In genomic region chr3:90248746-90249100, GRCm38 (mm10) we compare ENCODE assay signal across 9 mouse cellular contexts. TPM values are rescaled to one million over a fixed set of nuclear protein-coding genes. Genes with fewer than 3 reads are reported as not detected.
DNase-seq lines count a peak whose midpoint lies in the region; ATAC-seq and TF ChIP-seq lines count a peak whose summit lies in the region.
"Had no signal": no experiment of that assay in that cellular context is flagged by ENCODE, and none has a peak within 500 bp of the region (broad histone marks: within the 10 kb centered on the region; RNA-seq: fewer than 3 reads in every experiment).

No protein-coding gene starts in this region.

- peaks cover 5% of the 10 kb centered on the region; the same call in 1 of the 2 replicates for H3K36me3 ChIP-seq in forebrain, embryonic 15.5 days
- H3K36me3 ChIP-seq in intestine, embryonic 14.5 days (ENCODE audit: control insufficient read depth, insufficient read depth, low read length), result peaks cover 19% of the 10 kb centered on the region
- H3K36me3 ChIP-seq in lung, postnatal 0 days (ENCODE audit: insufficient read depth, low read length), result no peaks in the 10 kb centered on the region
- H3K36me3 ChIP-seq in stomach, embryonic 16.5 days (ENCODE audit: control insufficient read depth, insufficient read depth, low read length), result peaks cover 14% of the 10 kb centered on the region

- H3K4me1 ChIP-seq in forebrain, embryonic 15.5 days, result peaks cover 18% of the 10 kb centered on the region
- peaks cover 10% of the 10 kb centered on the region for H3K4me1 ChIP-seq in intestine, embryonic 14.5 days (replicated peaks; ENCODE audit: control insufficient read depth, insufficient read depth, low read length)
- H3K4me1 ChIP-seq in lung, postnatal 0 days (ENCODE audit: insufficient read depth, low read depth, low read length), result peaks cover 4% of the 10 kb centered on the region; the same call in 1 of the 2 replicates
- H3K4me1 ChIP-seq in stomach, embryonic 16.5 days (ENCODE audit: control insufficient read depth, insufficient read depth, low read length), result peaks cover 16% of the 10 kb centered on the region

- ATAC-seq in forebrain, embryonic 15.5 days (replicated peaks), result no peak
- no peak for ATAC-seq in intestine, embryonic 14.5 days (replicated peaks; ENCODE audit: low FRiP score, low TSS enrichment, low read depth)
- ATAC-seq in lung, postnatal 0 days, result peak; percentile 42
- no peak for ATAC-seq in stomach, embryonic 16.5 days (ENCODE audit: insufficient read depth, low FRiP score)
- no peak for ATAC-seq in inflammation-experienced regulatory T-cells, adult 6 months

- no peak for TF ChIP-seq EP300 in lung, postnatal 0 days (IDR thresholded peaks at IDR 0.05)

- no peaks in the 10 kb centered on the region for H3K9me3 ChIP-seq in forebrain, embryonic 15.5 days
- no peaks in the 10 kb centered on the region for H3K9me3 ChIP-seq in intestine, embryonic 14.5 days (ENCODE audit: control insufficient read depth, low read length)
- no peaks in the 10 kb centered on the region for H3K9me3 ChIP-seq in lung, postnatal 0 days (ENCODE audit: low read length)
- H3K9me3 ChIP-seq in stomach, embryonic 16.5 days (replicated peaks; ENCODE audit: control insufficient read depth, low read length), result no peaks in the 10 kb centered on the region

- H3K27ac ChIP-seq in forebrain, embryonic 15.5 days (replicated peaks), result peak overlapping the region; percentile 84
- H3K27ac ChIP-seq in intestine, embryonic 14.5 days (ENCODE audit: low read depth), result peak overlapping the region; percentile 95
- H3K27ac ChIP-seq in lung, postnatal 0 days (ENCODE audit: low read length), result peak overlapping the region; percentile 92
- H3K27ac ChIP-seq in stomach, embryonic 16.5 days (ENCODE audit: low read length), result peak overlapping the region; percentile 96

- WGBS in forebrain, embryonic 15.5 days, result 6% methylated on average over 10 of the region's 10 CpGs
- WGBS in intestine, embryonic 14.5 days, result 3% methylated on average over 10 of the region's 10 CpGs
- WGBS in lung, postnatal 0 days, result 0% methylated on average over 10 of the region's 10 CpGs
- WGBS in stomach, embryonic 16.5 days, result 3% methylated on average over 10 of the region's 10 CpGs

- TF ChIP-seq CTCF in lung, postnatal 0 days (IDR thresholded peaks at IDR 0.05), result no peak

- no peaks in the 10 kb centered on the region for H3K27me3 ChIP-seq in forebrain, embryonic 15.5 days
- no peaks in the 10 kb centered on the region for H3K27me3 ChIP-seq in intestine, embryonic 14.5 days (replicated peaks; ENCODE audit: control insufficient read depth, insufficient read depth, low read length)
- no peaks in the 10 kb centered on the region for H3K27me3 ChIP-seq in lung, postnatal 0 days (replicated peaks; ENCODE audit: insufficient read depth, low read length)
- no peaks in the 10 kb centered on the region for H3K27me3 ChIP-seq in stomach, embryonic 16.5 days (ENCODE audit: control insufficient read depth, insufficient read depth, low read length)

- DNase-seq in gastrocnemius, postnatal 10 days, result peak; percentile 33
- no peak for DNase-seq in gastrocnemius, adult 8-10 months (ENCODE audit: low spot score in 2 of 2)
- DNase-seq in adrenal gland, adult 2 months, result peak; percentile 82
- DNase-seq in intestine, embryonic 14.5 days (ENCODE audit: low spot score), result no peak
- DNase-seq in lung, postnatal 0 days (ENCODE audit: low spot score), result peak; percentile 87

- H3K4me2 ChIP-seq in forebrain, embryonic 15.5 days (replicated peaks), result peak overlapping the region; percentile 84
- peak overlapping the region; percentile 93 for H3K4me2 ChIP-seq in intestine, embryonic 14.5 days (ENCODE audit: low read length)
- peak overlapping the region; percentile 79 for H3K4me2 ChIP-seq in lung, postnatal 0 days (replicated peaks; ENCODE audit: low read depth, low read length)
- peak overlapping the region; percentile 95 for H3K4me2 ChIP-seq in stomach, embryonic 16.5 days (ENCODE audit: low read depth, low read length)

- H3K4me3 ChIP-seq in forebrain, embryonic 15.5 days, result peak overlapping the region; percentile 88
- peak overlapping the region; percentile 79 for H3K4me3 ChIP-seq in intestine, embryonic 14.5 days (ENCODE audit: low read depth, low read length)
- H3K4me3 ChIP-seq in lung, postnatal 0 days (ENCODE audit: low read depth, low read length), result peak overlapping the region; percentile 58
- H3K4me3 ChIP-seq in stomach, embryonic 16.5 days (replicated peaks; ENCODE audit: low read length), result peak overlapping the region; percentile 89

- peak overlapping the region; percentile 84 for H3K9ac ChIP-seq in forebrain, embryonic 15.5 days (replicated peaks)
- H3K9ac ChIP-seq in intestine, embryonic 14.5 days (ENCODE audit: low read length), result peak overlapping the region; percentile 81
- peak overlapping the region; percentile 65 for H3K9ac ChIP-seq in lung, postnatal 0 days (replicated peaks; ENCODE audit: low read depth)
- H3K9ac ChIP-seq in stomach, embryonic 16.5 days (ENCODE audit: low read length), result peak overlapping the region; percentile 96

RNA-seq across cellular contexts. Expression of gene Slc39a1, which starts 0.8 kb away (rescaled TPM):
- total RNA-seq in gastrocnemius, postnatal 10 days (2021), result 10 to 100 TPM; 68.7 to 77.9 TPM
- total RNA-seq in gastrocnemius, adult 8-10 months (2022), result 10 to 100 TPM; 37.8 to 46.4 (median 43.6) TPM
- 100 to 1,000 TPM; 124 to 160 TPM for total RNA-seq in adrenal gland, adult 2 months (2021)
- polyA plus RNA-seq in adrenal gland, adult 2 months (2012; rRNA removed), result 93.2 and 105 TPM in 2 replicates
- polyA plus RNA-seq in forebrain, embryonic 15.5 days (2015; fragmentation: Nextera tagmentation; extraction: Ambion mirVana), result 42.8 and 43.2 TPM in 2 replicates
- polyA plus RNA-seq in intestine, embryonic 14.5 days (2014; fragmentation: Nextera tagmentation; extraction: Ambion mirVana), result 101 and 104 TPM in 2 replicates
- 143 and 152 TPM in 2 replicates for polyA plus RNA-seq in lung, postnatal 0 days (2015; fragmentation: Nextera tagmentation; extraction: Ambion mirVana)
- 101 and 122 TPM in 2 replicates for polyA plus RNA-seq in stomach, embryonic 16.5 days (2015; fragmentation: Nextera tagmentation; extraction: Ambion mirVana)
- 10 to 100 TPM; 35.0 to 72.7 (median 59.5) TPM for polyA plus RNA-seq in inflammation-experienced regulatory T-cells, adult 6 months (2017; shearing (Covaris generic))

RNA-seq across cellular contexts. Expression of gene Crtc2, which starts 5.2 kb away (rescaled TPM):
- 10 to 100 TPM; 15.1 to 18.0 TPM for total RNA-seq in gastrocnemius, postnatal 10 days (2021)
- 10 to 100 TPM; 15.3 to 21.7 (median 16.5) TPM for total RNA-seq in gastrocnemius, adult 8-10 months (2022)
- 10 to 100 TPM; 41.5 to 46.5 TPM for total RNA-seq in adrenal gland, adult 2 months (2021)
- 60.1 and 74.9 TPM in 2 replicates for polyA plus RNA-seq in adrenal gland, adult 2 months (2012; rRNA removed)
- 20.8 and 21.1 TPM in 2 replicates for polyA plus RNA-seq in forebrain, embryonic 15.5 days (2015; fragmentation: Nextera tagmentation; extraction: Ambion mirVana)
- polyA plus RNA-seq in intestine, embryonic 14.5 days (2014; fragmentation: Nextera tagmentation; extraction: Ambion mirVana), result 17.3 and 17.5 TPM in 2 replicates
- 11.9 and 16.2 TPM in 2 replicates for polyA plus RNA-seq in lung, postnatal 0 days (2015; fragmentation: Nextera tagmentation; extraction: Ambion mirVana)
- 18.2 and 21.1 TPM in 2 replicates for polyA plus RNA-seq in stomach, embryonic 16.5 days (2015; fragmentation: Nextera tagmentation; extraction: Ambion mirVana)
- polyA plus RNA-seq in inflammation-experienced regulatory T-cells, adult 6 months (2017; shearing (Covaris generic)), result 10 to 100 TPM; 35.6 to 48.0 (median 37.0) TPM

RNA-seq across cellular contexts. Expression of gene Creb3l4, which starts 5.4 kb away (rescaled TPM):
- total RNA-seq in gastrocnemius, postnatal 10 days (2021), result under 1 TPM in 1 of 2 experiments, not detected in 1; 0.49 TPM
- not detected for total RNA-seq in gastrocnemius, adult 8-10 months (2022)
- total RNA-seq in adrenal gland, adult 2 months (2021), result 1 to 10 TPM in 1 of 2 experiments, under 1 TPM in 1; 0.61 to 1.2 TPM
- polyA plus RNA-seq in adrenal gland, adult 2 months (2012; rRNA removed), result 0.28 and 0.61 TPM in 2 replicates
- polyA plus RNA-seq in forebrain, embryonic 15.5 days (2015; fragmentation: Nextera tagmentation; extraction: Ambion mirVana), result 3.7 TPM in 2 replicates
- polyA plus RNA-seq in intestine, embryonic 14.5 days (2014; fragmentation: Nextera tagmentation; extraction: Ambion mirVana), result 5.8 and 6.9 TPM in 2 replicates
- 2.4 and 2.8 TPM in 2 replicates for polyA plus RNA-seq in lung, postnatal 0 days (2015; fragmentation: Nextera tagmentation; extraction: Ambion mirVana)
- polyA plus RNA-seq in stomach, embryonic 16.5 days (2015; fragmentation: Nextera tagmentation; extraction: Ambion mirVana), result 28.9 and 34.4 TPM in 2 replicates
- not detected for polyA plus RNA-seq in inflammation-experienced regulatory T-cells, adult 6 months (2017; shearing (Covaris generic))
- total RNA-seq: neutrophil, adult 5-6 weeks had no signal

RNA-seq across cellular contexts. Expression of gene Dennd4b, which starts 16.3 kb away (rescaled TPM):
- total RNA-seq in gastrocnemius, postnatal 10 days (2021), result 10 to 100 TPM; 36.0 to 38.9 TPM
- 100 to 1,000 TPM in 1 of 4 experiments, 10 to 100 TPM in 3; 76.0 to 106 (median 85.8) TPM for total RNA-seq in gastrocnemius, adult 8-10 months (2022)
- total RNA-seq in adrenal gland, adult 2 months (2021), result 1 to 10 TPM; 7.8 to 7.9 TPM
- polyA plus RNA-seq in adrenal gland, adult 2 months (2012; rRNA removed), result 27.9 and 28.6 TPM in 2 replicates
- polyA plus RNA-seq in forebrain, embryonic 15.5 days (2015; fragmentation: Nextera tagmentation; extraction: Ambion mirVana), result 5.4 and 7.2 TPM in 2 replicates
- polyA plus RNA-seq in intestine, embryonic 14.5 days (2014; fragmentation: Nextera tagmentation; extraction: Ambion mirVana), result 3.6 and 4.9 TPM in 2 replicates
- 2.3 and 2.7 TPM in 2 replicates for polyA plus RNA-seq in lung, postnatal 0 days (2015; fragmentation: Nextera tagmentation; extraction: Ambion mirVana)
- 3.8 and 4.3 TPM in 2 replicates for polyA plus RNA-seq in stomach, embryonic 16.5 days (2015; fragmentation: Nextera tagmentation; extraction: Ambion mirVana)
- polyA plus RNA-seq in inflammation-experienced regulatory T-cells, adult 6 months (2017; shearing (Covaris generic)), result 10 to 100 TPM; 19.6 to 25.8 (median 24.2) TPM

RNA-seq across cellular contexts. Expression of gene Jtb, which starts 17.3 kb away (rescaled TPM):
- total RNA-seq in gastrocnemius, postnatal 10 days (2021), result 10 to 100 TPM; 48.6 to 52.8 TPM
- total RNA-seq in gastrocnemius, adult 8-10 months (2022), result 10 to 100 TPM; 67.8 to 75.4 (median 71.8) TPM
- total RNA-seq in adrenal gland, adult 2 months (2021), result 10 to 100 TPM; 57.9 to 69.1 TPM
- 182 and 198 TPM in 2 replicates for polyA plus RNA-seq in adrenal gland, adult 2 months (2012; rRNA removed)
- 109 and 110 TPM in 2 replicates for polyA plus RNA-seq in forebrain, embryonic 15.5 days (2015; fragmentation: Nextera tagmentation; extraction: Ambion mirVana)
- polyA plus RNA-seq in intestine, embryonic 14.5 days (2014; fragmentation: Nextera tagmentation; extraction: Ambion mirVana), result 112 and 114 TPM in 2 replicates
- 148 and 154 TPM in 2 replicates for polyA plus RNA-seq in lung, postnatal 0 days (2015; fragmentation: Nextera tagmentation; extraction: Ambion mirVana)
- polyA plus RNA-seq in stomach, embryonic 16.5 days (2015; fragmentation: Nextera tagmentation; extraction: Ambion mirVana), result 92.3 and 104 TPM in 2 replicates
- 10 to 100 TPM; 61.4 to 73.4 (median 68.5) TPM for polyA plus RNA-seq in inflammation-experienced regulatory T-cells, adult 6 months (2017; shearing (Covaris generic))

Comparison
In these comparisons a context has a peak if more than half of its experiments do, and no peak if none do; other contexts are left out.
1. DNase-seq: peak in gastrocnemius, postnatal 10 days (single experiment), adrenal gland, adult 2 months (single experiment) and lung, postnatal 0 days (single experiment); none in gastrocnemius, adult 8-10 months (0 of 2) and intestine, embryonic 14.5 days (single experiment).
2. Peak in every context shown above with its lines, with median percentiles within 50 percentile points of each other: H3K27ac ChIP-seq, H3K4me2 ChIP-seq, H3K4me3 ChIP-seq and H3K9ac ChIP-seq.